Mouse (Mus musculus): ENCODE measurements around the gene Fmnl2.

Fmnl2 gene

GRCm38 (mm10) chr2:52857611-52858528 is at the start of gene Fmnl2:
TSS of gene Fmnl2 (plus strand) at chr2:52857860.
- peak; percentile 58 to 70 for DNase-seq

- DNase-seq, result no peak
These were observed 47.7 kb upstream of the Fmnl2 start for GRCm38 (mm10) chr2:52809988-52810387.

GRCm38 (mm10) chr2:52811691-52812090 is 46.0 kb upstream of the Fmnl2 start:
- no peak for DNase-seq

- no peak for DNase-seq
These were observed 40.3 kb upstream of the Fmnl2 start for GRCm38 (mm10) chr2:52817341-52817740.

GRCm38 (mm10) chr2:52818944-52819343 is 38.7 kb upstream of the Fmnl2 start:
- no peak for DNase-seq

- no peak for DNase-seq
These were observed 35.4 kb upstream of the Fmnl2 start for GRCm38 (mm10) chr2:52822214-52822613.

GRCm38 (mm10) chr2:52828077-52828476 is 29.6 kb upstream of the Fmnl2 start:
- no peak for DNase-seq

- no peak for DNase-seq
These were observed 27.1 kb upstream of the Fmnl2 start for GRCm38 (mm10) chr2:52830513-52830912.

GRCm38 (mm10) chr2:52831585-52831984 is 26.1 kb upstream of the Fmnl2 start:
- no peak for DNase-seq

- no peak for DNase-seq
These were observed 21.9 kb upstream of the Fmnl2 start for GRCm38 (mm10) chr2:52835726-52836125.

- no peak for DNase-seq
These were observed 18.6 kb upstream of the Fmnl2 start for GRCm38 (mm10) chr2:52839074-52839473.

GRCm38 (mm10) chr2:52839868-52840267 is 17.8 kb upstream of the Fmnl2 start:
- DNase-seq, result no peak

GRCm38 (mm10) chr2:52843861-52844260 is 13.8 kb upstream of the Fmnl2 start:
- no peak for DNase-seq

- no peak for DNase-seq
These were observed 12.5 kb upstream of the Fmnl2 start for GRCm38 (mm10) chr2:52844936-52845752.

- DNase-seq, result no peak
These were observed 11.2 kb upstream of the Fmnl2 start for GRCm38 (mm10) chr2:52846506-52846905.

GRCm38 (mm10) chr2:52849092-52849491 is 8.6 kb upstream of the Fmnl2 start:
- DNase-seq, result no peak

- DNase-seq, result peak; percentile 26 to 31
These were observed 1.1 kb downstream of the Fmnl2 start for GRCm38 (mm10) chr2:52858529-52859465.

GRCm38 (mm10) chr2:52859466-52859840 is 1.8 kb downstream of the Fmnl2 start:
- no peak for DNase-seq

- DNase-seq, result no peak
These were observed 2.6 kb downstream of the Fmnl2 start for GRCm38 (mm10) chr2:52860111-52860775.

- no peak for DNase-seq
These were observed 4.5 kb downstream of the Fmnl2 start for GRCm38 (mm10) chr2:52862046-52862759.

- DNase-seq, result no peak
These were observed 5.1 kb downstream of the Fmnl2 start for GRCm38 (mm10) chr2:52862760-52863124.

Measured in kidney, adult 8-10 months (tissue).